In the genomic region with DNA sequence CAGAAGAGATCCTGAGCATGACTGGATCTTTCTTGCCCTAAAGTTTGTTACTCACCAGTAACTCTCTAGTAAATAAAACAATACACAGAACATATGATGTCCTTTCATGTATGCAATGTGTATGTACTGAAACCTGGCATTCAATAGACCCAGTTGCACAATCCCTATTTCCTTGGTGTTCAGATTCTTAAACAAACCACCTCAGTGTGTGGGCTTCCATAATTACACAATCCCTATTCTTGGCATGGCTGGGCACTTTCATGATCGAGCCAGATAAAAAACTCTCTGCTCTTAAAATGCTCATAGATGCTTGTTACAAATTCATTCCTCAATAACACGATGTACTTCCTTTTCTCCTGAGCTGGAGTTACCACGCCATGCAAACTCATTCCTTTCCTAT, we compare ENCODE assay signal across 24 mouse cellular contexts. TPM values are rescaled to one million over a fixed set of nuclear protein-coding genes. Genes with fewer than 3 reads are reported as not detected.
"Had no signal": no experiment of that assay in that cellular context is flagged by ENCODE, and none has a peak within 500 bp of the region (broad histone marks: within the 10 kb centered on the region; RNA-seq: fewer than 3 reads in every experiment).

No protein-coding gene starts in this region.

- H3K4me3 ChIP-seq: intestine, embryonic 15.5 days; kidney, embryonic 15.5 days; left cerebral cortex, adult 2 months; limb, embryonic 10.5 days; liver, embryonic 12.5 days; lung, embryonic 15.5 days; megakaryocyte, embryonic 14.5 days; midbrain, embryonic 15.5 days; neural tube, embryonic 12.5 days had no signal

- ATAC-seq: intestine, embryonic 15.5 days; liver, embryonic 12.5 days; midbrain, embryonic 15.5 days had no signal

- H3K27me3 ChIP-seq: intestine, embryonic 15.5 days; kidney, embryonic 15.5 days; liver, embryonic 12.5 days; lung, embryonic 15.5 days; megakaryocyte, embryonic 14.5 days; midbrain, embryonic 15.5 days; neural tube, embryonic 12.5 days had no signal

- H3K4me2 ChIP-seq: intestine, embryonic 15.5 days; kidney, embryonic 15.5 days; liver, embryonic 12.5 days; lung, embryonic 15.5 days; midbrain, embryonic 11.5 days; midbrain, embryonic 15.5 days; neural tube, embryonic 12.5 days had no signal

- H3K9ac ChIP-seq: intestine, embryonic 15.5 days; kidney, embryonic 15.5 days; liver, embryonic 12.5 days; lung, embryonic 15.5 days; midbrain, embryonic 15.5 days; neural tube, embryonic 12.5 days had no signal

- H3K36me3 ChIP-seq: intestine, embryonic 15.5 days; kidney, embryonic 15.5 days; limb, embryonic 10.5 days; liver, embryonic 12.5 days; lung, embryonic 15.5 days; midbrain, embryonic 15.5 days; neural tube, embryonic 12.5 days had no signal

- H3K9me3 ChIP-seq: intestine, embryonic 15.5 days; kidney, embryonic 15.5 days; limb, embryonic 10.5 days; liver, embryonic 12.5 days; lung, embryonic 15.5 days; megakaryocyte, embryonic 14.5 days; midbrain, embryonic 15.5 days; neural tube, embryonic 12.5 days had no signal

- H3K4me1 ChIP-seq: intestine, embryonic 15.5 days; kidney, embryonic 15.5 days; limb, embryonic 10.5 days; liver, embryonic 12.5 days; lung, embryonic 15.5 days; megakaryocyte, embryonic 14.5 days; midbrain, embryonic 15.5 days; neural tube, embryonic 12.5 days had no signal

- H3K27ac ChIP-seq: intestine, embryonic 15.5 days; kidney, embryonic 15.5 days; left cerebral cortex, adult 2 months; limb, embryonic 10.5 days; liver, embryonic 12.5 days; lung, embryonic 15.5 days; macrophage; midbrain, embryonic 15.5 days; neural tube, embryonic 12.5 days had no signal

- DNase-seq: kidney, adult 18-20 months; kidney, postnatal 14 days; right cerebral cortex, postnatal 14 days; thymus, postnatal 4 days had no signal

RNA-seq across cellular contexts. Expression of gene Cldn16, which starts 21.8 kb away (rescaled TPM):
- total RNA-seq: layer of hippocampus, adult 8-10 months; layer of hippocampus, postnatal 14 days; left cerebral cortex, adult 2 months; left cerebral cortex, postnatal 14 days; monocyte, adult 5-6 weeks; neutrophil, adult 5-6 weeks had no signal
- polyA plus RNA-seq: intestine, embryonic 15.5 days; large intestine, adult 2 months; limb, embryonic 10.5 days; limb, embryonic 14.5 days; liver, embryonic 12.5 days; liver, embryonic 16.5 days; lung, embryonic 15.5 days; macrophage; midbrain, embryonic 11.5 days; midbrain, embryonic 15.5 days; neural tube, embryonic 12.5 days; stomach, embryonic 16.5 days had no signal
